Mouse (Mus musculus): ENCODE measurements around the gene Gng12.

DNA sequence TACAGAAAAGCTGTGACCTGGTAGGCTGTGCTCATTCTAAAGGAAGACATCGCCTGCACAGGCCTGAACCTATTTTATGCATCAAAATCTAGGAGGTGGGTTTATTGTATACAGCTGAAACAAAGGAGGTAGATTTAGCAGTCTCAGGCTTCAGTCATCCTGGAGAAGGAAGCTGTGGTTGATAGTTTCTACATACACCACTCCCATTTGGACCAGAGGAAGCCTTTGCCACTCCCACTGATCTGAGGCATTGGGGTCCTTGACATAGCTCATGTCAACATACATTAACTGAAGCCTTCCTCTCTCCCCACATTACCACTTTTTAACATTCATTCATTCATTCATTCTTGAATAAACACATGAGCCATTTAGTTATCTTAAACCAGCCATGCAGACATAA is 99.6 kb downstream of the Gng12 start:
- TF ChIP-seq EP300 (IDR thresholded peaks at IDR 0.05; ENCODE audit: low read depth) (no peak), CTCF (IDR thresholded peaks at IDR 0.05; ENCODE audit: low read depth) (no peak)

Measured in liver, embryonic 14.5 days (tissue).